Comparison of ENCODE assay signal across 9 mouse cellular contexts in the genomic region with DNA sequence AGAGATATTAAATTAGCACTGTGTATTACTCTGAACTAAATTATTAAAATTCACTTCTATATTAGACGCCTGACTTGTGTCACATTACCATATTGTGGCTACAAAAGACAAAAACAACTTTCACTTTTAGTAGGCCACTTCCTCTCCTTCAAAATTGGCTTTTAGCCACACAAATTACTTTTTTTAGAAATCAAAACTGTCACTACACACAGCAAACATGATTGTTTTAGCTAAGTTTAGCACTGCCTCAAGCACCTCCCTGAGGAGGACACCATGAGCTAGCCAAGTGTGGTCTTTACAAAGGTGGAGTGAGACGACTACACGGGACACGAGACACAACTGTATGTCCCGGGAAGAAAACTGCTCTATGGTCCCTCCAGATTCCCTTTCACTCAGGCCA. TPM values are rescaled to one million over a fixed set of nuclear protein-coding genes. Genes with fewer than 3 reads are reported as not detected.
DNase-seq lines count a peak whose midpoint lies in the region; ATAC-seq and TF ChIP-seq lines count a peak whose summit lies in the region.
"Had no signal": no experiment of that assay in that cellular context is flagged by ENCODE, and none has a peak within 500 bp of the region (broad histone marks: within the 10 kb centered on the region; RNA-seq: fewer than 3 reads in every experiment).

No protein-coding gene starts in this region.

- no peak overlapping the region for H3K27ac ChIP-seq in liver, embryonic 14.5 days
- H3K27ac ChIP-seq: forebrain, embryonic 15.5 days had no signal

- DNase-seq in spleen, postnatal 36 days (ENCODE audit: low spot score in 2 of 2), result peak; percentile 68 to 75
- DNase-seq in spleen, postnatal 4 days (ENCODE audit: low spot score in 2 of 2), result no peak
- DNase-seq in heart, adult 8-10 months (ENCODE audit: low spot score), result peak; percentile 79
- DNase-seq in liver, embryonic 14.5 days (ENCODE audit: low read depth in 3 of 3, low spot score in 3 of 3), result no peak
- peak; percentile 74 for DNase-seq in splenic B cell, adult 2 months (ENCODE audit: low read depth, low spot score)
- DNase-seq in yolk sac, embryonic 10.5 days (ENCODE audit: low spot score), result no peak
- no peak for DNase-seq in frontal cortex, adult 2 months (ENCODE audit: extremely low spot score in 1 of 2, low spot score in 1 of 2)
- DNase-seq in ovary, adult 18-20 months (ENCODE audit: low spot score), result no peak

- TF ChIP-seq CTCF in liver, embryonic 14.5 days (IDR thresholded peaks at IDR 0.05; ENCODE audit: low read depth), result no peak

- no peak for TF ChIP-seq EP300 in liver, embryonic 14.5 days (IDR thresholded peaks at IDR 0.05; ENCODE audit: low read depth)

- H3K4me2 ChIP-seq in liver, embryonic 14.5 days (ENCODE audit: low read depth), result peak overlapping the region; percentile 29
- H3K4me2 ChIP-seq: forebrain, embryonic 15.5 days had no signal

- H3K4me1 ChIP-seq in liver, embryonic 14.5 days (replicated peaks; ENCODE audit: control insufficient read depth in 2 of 2, insufficient read depth in 2 of 2, low read length in 1 of 2), result peaks cover 0 to 4% of the 10 kb centered on the region in 2 experiments; a peak in 2 of 4 replicates
- H3K4me1 ChIP-seq: forebrain, embryonic 15.5 days had no signal

- 0 out of 2 replicates have a peak, but pooled peaks cover 3% of the 10 kb centered on the region for H3K36me3 ChIP-seq in liver, embryonic 14.5 days (replicated peaks; ENCODE audit: control insufficient read depth, insufficient read depth, low read depth)
- no peaks in the 10 kb centered on the region for H3K36me3 ChIP-seq in splenic B cell, adult 2 months (ENCODE audit: control insufficient read depth, insufficient read depth, low read length, poor library complexity, severe bottlenecking)
- H3K36me3 ChIP-seq: forebrain, embryonic 15.5 days had no signal

- no peaks in the 10 kb centered on the region for H3K9me3 ChIP-seq in liver, embryonic 14.5 days (ENCODE audit: control insufficient read depth, low read length)
- H3K9me3 ChIP-seq: forebrain, embryonic 15.5 days had no signal

- H3K9ac ChIP-seq in liver, embryonic 14.5 days (replicated peaks), result no peak overlapping the region
- H3K9ac ChIP-seq: forebrain, embryonic 15.5 days had no signal

- no peak overlapping the region for H3K4me3 ChIP-seq in liver, embryonic 14.5 days (ENCODE audit: insufficient read depth in 1 of 2, low read depth in 2 of 2, low read length in 2 of 2)
- H3K4me3 ChIP-seq: forebrain, embryonic 15.5 days had no signal

- 45% methylated on average over 5 of the region's 5 CpGs for WGBS in liver, embryonic 14.5 days (ENCODE audit: insufficient replicate concordance)

- no peak for ATAC-seq in liver, embryonic 14.5 days (ENCODE audit: insufficient read depth)
- ATAC-seq: forebrain, embryonic 15.5 days had no signal

- H3K27me3 ChIP-seq in liver, embryonic 14.5 days (ENCODE audit: control insufficient read depth, insufficient read depth, low read length), result no peaks in the 10 kb centered on the region
- no peaks in the 10 kb centered on the region for H3K27me3 ChIP-seq in splenic B cell, adult 2 months (ENCODE audit: control insufficient read depth, insufficient read depth, low read length, poor library complexity, severe bottlenecking)
- H3K27me3 ChIP-seq: forebrain, embryonic 15.5 days had no signal

RNA-seq across cellular contexts. Expression of a gene that starts 9.3 kb away (rescaled TPM):
- total RNA-seq in heart, adult 8-10 months (2022), result 10 to 100 TPM; 28.2 to 40.0 (median 37.1) TPM
- 15.5 and 19.0 TPM in 2 replicates for polyA plus RNA-seq in liver, embryonic 14.5 days (2012; rRNA removed)
- polyA plus RNA-seq in liver, embryonic 14.5 days (2014; fragmentation: Nextera tagmentation; extraction: Ambion mirVana), result 36.4 and 40.4 TPM in 2 replicates
- 21.5 and 22.1 TPM in 2 replicates for polyA plus RNA-seq in frontal cortex, adult 2 months (2012; rRNA removed)

RNA-seq across cellular contexts. Expression of a gene that starts 21.9 kb away (rescaled TPM):
- total RNA-seq in heart, adult 8-10 months (2022), result under 1 TPM in 1 of 4 experiments, not detected in 3; 0.20 TPM
- 3.9 and 4.6 TPM in 2 replicates for polyA plus RNA-seq in liver, embryonic 14.5 days (2012; rRNA removed)
- polyA plus RNA-seq in liver, embryonic 14.5 days (2014; fragmentation: Nextera tagmentation; extraction: Ambion mirVana), result 8.0 TPM in 2 replicates
- polyA plus RNA-seq in frontal cortex, adult 2 months (2012; rRNA removed), result 0.40 and 0.42 TPM in 2 replicates

Comparison
In these comparisons a context has a peak if more than half of its experiments do, and no peak if none do; other contexts are left out.
1. DNase-seq: peak in spleen, postnatal 36 days (2 of 2), heart, adult 8-10 months (single experiment) and splenic B cell, adult 2 months (single experiment); none in spleen, postnatal 4 days (0 of 2), liver, embryonic 14.5 days (0 of 3), yolk sac, embryonic 10.5 days (single experiment), frontal cortex, adult 2 months (0 of 2) and ovary, adult 18-20 months (single experiment).